Mouse (Mus musculus) heart, adult 2 months (tissue): ENCODE measurements around the gene Slc5a6. TPM values are rescaled to one million over a fixed set of nuclear protein-coding genes. Genes with fewer than 3 reads are reported as not detected.

Experiments
- DNase-seq, 2 experiments: peaks; one replicate each; pipeline ENCODE4 v3.0.0; 2021
- H3K27ac ChIP-seq: fragments of 200-600 bp; 2 replicates; pipeline ENCODE4 v1.8.1; 2022
- H3K27me3 ChIP-seq: fragments of 200-500 bp; 2 replicates; pipeline ENCODE4 v1.6.1; 2012; ENCODE audit warnings: mild to moderate bottlenecking, low read length, inconsistent platforms, mixed read lengths; ENCODE audit not compliant: control insufficient read depth, insufficient read depth
- H3K36me3 ChIP-seq: fragments of 200-500 bp; 2 replicates; pipeline ENCODE4 v1.6.1; 2012; ENCODE audit warnings: low read length, inconsistent platforms; ENCODE audit not compliant: control insufficient read depth, insufficient read depth
- H3K4me1 ChIP-seq: fragments of 200-500 bp; 2 replicates; pipeline ENCODE4 v1.6.1; 2011; ENCODE audit warnings: low read length; ENCODE audit not compliant: control insufficient read depth, insufficient read depth
- H3K4me3 ChIP-seq: fragments of 200-600 bp; 2 replicates; pipeline ENCODE4 v1.8.1; 2022
- H3K79me2 ChIP-seq: fragments of 200-500 bp; replicated peaks from 2 replicates; pipeline ENCODE4 v1.6.1; 2012; ENCODE audit warnings: mild to moderate bottlenecking, inconsistent platforms, low read length, moderate library complexity, mixed read lengths; ENCODE audit not compliant: control insufficient read depth, insufficient read depth
- H3K9ac ChIP-seq: fragments of 200-500 bp; 2 replicates; pipeline ENCODE4 v1.6.1; 2012; ENCODE audit warnings: low read depth, mild to moderate bottlenecking, control low read depth, inconsistent platforms, low read length, mixed read lengths
- CTCF ChIP-seq: fragments of 200-600 bp; IDR thresholded peaks from 2 replicates; pipeline ENCODE4 v1.8.1; 2022; ENCODE audit warnings: antibody characterized with exemption, mild to moderate bottlenecking, moderate library complexity
- EP300 ChIP-seq: fragments of 200-500 bp; IDR thresholded peaks from 2 replicates; pipeline ENCODE4 v1.6.1; 2011; ENCODE audit warnings: low read depth, low read length, control low read depth; ENCODE audit not compliant: insufficient read depth
- POLR2A ChIP-seq: fragments of 200-500 bp; IDR thresholded peaks from 2 replicates; pipeline ENCODE4 v1.6.1; 2011; ENCODE audit warnings: mild to moderate bottlenecking, low read depth, low read length, control low read depth; ENCODE audit not compliant: insufficient read depth
- WGBS: fragments of 180-500 bp; shearing (Covaris S2); methylation state at CpG from one replicate; pipeline ENCODE4 v1.1.7; 2018; 5-methylcytosine and 5-hydroxymethylcytosine counted together
- intact Hi-C: fragments of 180-260 bp; cut with DNase I; formaldehyde crosslinking; loops from one replicate; pipeline ENCODE4 v1.15.1; 2025
- polyA plus RNA-seq: library from polyadenylated mRNA; depleted of rRNA; stranded (reverse); fragments of >200 nt; gene quantifications from 2 replicates; pipeline ENCODE4 v1.2.3, GENCODE M21; 2012
- total RNA-seq, 2 experiments: library from RNA; stranded (reverse); gene quantifications; 2 replicates each; pipeline ENCODE4 v1.2.3; 2021

Slc5a6 gene
- total and polyA plus RNA-seq, 3 experiments: 11.8 to 25.5 (median 13.2) TPM

- no peak overlapping the region for H3K27ac ChIP-seq
- no peaks in the 10 kb centered on the region for H3K4me1 ChIP-seq
- intact Hi-C loops: no loop called here
- no peak overlapping the region for H3K9ac ChIP-seq
- no peak for TF ChIP-seq POLR2A
- no peak for TF ChIP-seq EP300
- no peak for TF ChIP-seq CTCF
- no peaks in the 10 kb centered on the region for H3K36me3 ChIP-seq
- no peak overlapping the region for H3K4me3 ChIP-seq
- H3K79me2 ChIP-seq: no peaks in the 10 kb centered on the region
- H3K27me3 ChIP-seq: no peaks in the 10 kb centered on the region
- WGBS: 75% methylated on average over 12 of the region's 12 CpGs
- no peak for DNase-seq
Observed at GRCm38 (mm10) chr5:31073176-31073575, 24.5 kb upstream of the Slc5a6 start.

DNA sequence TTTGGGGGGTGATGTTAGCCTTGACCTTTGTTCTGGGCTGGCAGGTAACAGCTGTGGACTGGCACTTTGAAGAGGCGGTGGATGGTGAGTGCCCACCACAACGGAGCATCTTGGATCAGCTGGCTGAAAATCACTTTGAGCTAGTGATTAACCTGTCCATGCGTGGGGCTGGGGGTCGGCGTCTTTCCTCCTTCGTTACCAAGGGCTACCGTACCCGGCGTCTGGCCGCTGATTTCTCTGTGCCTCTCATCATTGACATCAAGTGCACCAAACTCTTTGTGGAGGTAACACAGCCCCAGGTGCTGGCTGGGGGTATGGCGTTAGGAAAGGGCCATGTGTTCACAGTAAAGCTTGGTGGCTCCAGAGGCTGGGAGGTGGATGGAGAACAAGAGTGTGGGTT is 23.1 kb upstream of the Slc5a6 start:
- no peak overlapping the region for H3K4me3 ChIP-seq
- 94% methylated on average over 11 of the region's 11 CpGs for WGBS

GRCm38 (mm10) chr5:31071059-31071458 is 22.3 kb upstream of the Slc5a6 start:
- no peaks in the 10 kb centered on the region for H3K79me2 ChIP-seq
- TF ChIP-seq CTCF (no peak), POLR2A (no peak), EP300 (no peak)
- intact Hi-C loops: no loop called here
- H3K4me1 ChIP-seq: no peaks in the 10 kb centered on the region
- 59% methylated on average over 2 of the region's 2 CpGs for WGBS
- no peaks in the 10 kb centered on the region for H3K27me3 ChIP-seq
- H3K36me3 ChIP-seq: no peaks in the 10 kb centered on the region
- H3K4me3 ChIP-seq: no peak overlapping the region
- DNase-seq: no peak
- no peak overlapping the region for H3K27ac ChIP-seq
- H3K9ac ChIP-seq: no peak overlapping the region

More for the DNA sequence above, 23.1 kb upstream of the Slc5a6 start:
- H3K27ac ChIP-seq: no peak overlapping the region
- H3K4me1 ChIP-seq: no peaks in the 10 kb centered on the region
- no peaks in the 10 kb centered on the region for H3K79me2 ChIP-seq
- intact Hi-C loops: no loop called here
- no peaks in the 10 kb centered on the region for H3K27me3 ChIP-seq
- H3K36me3 ChIP-seq: no peaks in the 10 kb centered on the region
- DNase-seq: no peak
- TF ChIP-seq CTCF (no peak), EP300 (no peak), POLR2A (no peak)
- no peak overlapping the region for H3K9ac ChIP-seq

DNA sequence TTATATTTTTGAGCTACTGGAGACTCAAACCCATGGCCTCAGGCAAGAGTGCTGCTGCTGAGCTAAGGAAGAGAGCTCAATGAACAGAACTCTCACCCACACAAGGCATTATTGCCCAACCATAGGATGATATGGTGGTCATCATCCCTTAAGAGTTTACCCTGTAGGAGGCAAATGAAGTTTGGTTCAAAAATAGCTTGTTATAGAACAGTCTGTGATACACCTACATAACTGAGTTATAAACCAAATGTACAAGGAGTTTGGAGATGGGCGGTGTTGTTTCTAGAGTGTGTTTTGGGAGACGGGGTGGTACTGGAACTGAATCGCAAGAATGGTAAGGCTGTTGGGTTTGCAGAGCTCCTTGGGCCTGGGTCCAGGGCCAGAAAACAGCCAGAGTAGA is 21.1 kb upstream of the Slc5a6 start:
- Histone ChIP-seq H3K4me1 (no peaks in the 10 kb centered on the region), H3K36me3 (no peaks in the 10 kb centered on the region), H3K9ac (no peak overlapping the region), H3K79me2 (no peaks in the 10 kb centered on the region), H3K27ac (no peak overlapping the region), H3K27me3 (no peaks in the 10 kb centered on the region), H3K4me3 (no peak overlapping the region)
- no peak for DNase-seq
- WGBS: 99% methylated on average over 3 of the region's 3 CpGs
- intact Hi-C loops: no loop called here
- TF ChIP-seq CTCF (no peak), POLR2A (no peak)

DNA sequence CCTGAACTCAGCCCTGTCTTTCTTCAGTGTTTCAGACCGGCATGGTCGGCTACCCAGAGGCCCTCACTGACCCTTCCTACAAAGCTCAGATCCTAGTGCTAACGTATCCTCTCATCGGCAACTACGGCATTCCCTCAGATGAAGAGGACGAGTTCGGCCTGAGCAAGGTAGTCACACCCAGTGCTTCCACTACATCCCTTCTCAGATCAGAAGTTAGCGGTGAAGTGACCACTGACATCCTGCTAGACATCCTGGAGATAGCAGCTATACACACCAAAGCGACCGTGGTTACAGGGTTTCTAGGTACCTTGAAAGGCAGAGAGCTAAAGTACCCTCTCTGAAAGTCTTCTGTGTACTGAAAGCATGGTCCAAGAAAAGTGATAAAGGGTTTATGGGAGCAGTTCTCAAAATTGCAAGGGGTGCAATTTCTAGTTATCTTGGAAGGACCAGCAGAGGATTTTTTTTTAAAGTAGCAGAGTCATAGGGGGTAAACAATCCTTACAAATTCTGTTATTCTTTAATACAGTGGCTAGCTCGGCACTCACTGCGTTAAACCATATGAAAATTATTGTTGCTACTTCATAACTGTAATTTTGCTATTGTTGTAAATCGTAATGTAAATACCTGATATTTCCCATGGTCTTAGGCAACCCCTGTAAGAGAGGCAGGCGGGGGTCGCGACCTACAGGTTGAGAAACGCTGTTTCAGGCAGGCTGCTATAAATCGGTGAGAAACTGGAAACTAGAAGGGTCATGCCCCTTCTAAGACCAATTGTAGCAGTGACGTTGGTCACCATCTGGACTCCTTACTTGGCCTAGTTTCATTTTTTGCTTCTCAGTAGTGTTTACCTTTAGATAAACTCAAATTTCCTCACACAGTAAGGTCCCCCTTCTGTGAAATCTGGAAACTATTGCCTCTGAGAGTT is 6.8 kb upstream of the Slc5a6 start:
- TF ChIP-seq CTCF: no peak
- no peak for TF ChIP-seq POLR2A
- H3K9ac ChIP-seq: peak overlapping the region; percentile 59
- peaks cover 5% of the 10 kb centered on the region for H3K4me1 ChIP-seq
- intact Hi-C loops: loop anchor here (10.0 kb wide), 1 partner anchor 239 kb away; the partner anchor contains the start of genes Fndc4, Gckr and Ift172
- no peaks in the 10 kb centered on the region for H3K27me3 ChIP-seq
- H3K27ac ChIP-seq: peak overlapping the region; percentile 38; the same call in 1 of the 2 replicates
- no peaks in the 10 kb centered on the region for H3K79me2 ChIP-seq
- H3K4me3 ChIP-seq: peak overlapping the region; percentile 70
- 34% methylated on average over 19 of the region's 19 CpGs for WGBS
- H3K36me3 ChIP-seq: no peaks in the 10 kb centered on the region
- DNase-seq: no peak
